Mouse (Mus musculus): Measurements from ENCODE around the gene 1700001L19Rik.

DNA sequence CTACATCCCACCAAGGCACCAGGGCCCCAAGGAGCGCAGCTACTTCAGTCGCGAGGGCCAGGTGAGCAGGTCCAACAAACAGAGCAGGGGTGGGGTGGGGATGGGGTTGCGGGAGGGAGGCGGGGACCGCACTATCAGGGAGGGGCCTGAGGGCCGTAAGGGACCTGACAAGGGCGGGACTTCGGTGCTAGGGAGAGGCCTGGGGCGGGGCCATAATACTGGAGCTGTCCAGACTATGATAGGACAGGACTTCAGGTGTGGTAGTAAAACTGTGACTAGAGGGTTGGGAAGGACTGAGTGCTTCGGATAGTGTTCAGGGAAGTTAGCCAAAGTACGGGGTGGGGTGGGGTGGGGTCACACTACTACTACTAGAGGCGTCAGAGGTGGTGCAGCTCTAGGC is 446 bp downstream of the 1700001L19Rik start:
- TF ChIP-seq CTCF (IDR thresholded peaks at IDR 0.05; ENCODE audit: low read depth, low read length) = no peak
- no peak for TF ChIP-seq GATA1 (IDR thresholded peaks at IDR 0.05; ENCODE audit: borderline replicate concordance, low read length)

Measured in G1E (cell line).